Mouse (Mus musculus) heart, adult 2 months (tissue): Measurements from ENCODE around the gene Raet1e. TPM values are rescaled to one million over a fixed set of nuclear protein-coding genes. Genes with fewer than 3 reads are reported as not detected.
"Not testable (repeated sequence)": the region's sequence is repeated elsewhere in the genome, so short reads cannot be mapped to it uniquely, and the experiment has no call there.

ENCODE experiments used
- DNase-seq, 2 experiments: peaks; one replicate each; pipeline ENCODE4 v3.0.0; 2021
- H3K27ac ChIP-seq: fragments of 200-600 bp; 2 replicates; pipeline ENCODE4 v1.8.1; 2022
- H3K27me3 ChIP-seq: fragments of 200-500 bp; 2 replicates; pipeline ENCODE4 v1.6.1; 2012; ENCODE audit warnings: mild to moderate bottlenecking, low read length, inconsistent platforms, mixed read lengths; ENCODE audit not compliant: control insufficient read depth, insufficient read depth
- H3K36me3 ChIP-seq: fragments of 200-500 bp; 2 replicates; pipeline ENCODE4 v1.6.1; 2012; ENCODE audit warnings: low read length, inconsistent platforms; ENCODE audit not compliant: control insufficient read depth, insufficient read depth
- H3K4me1 ChIP-seq: fragments of 200-500 bp; 2 replicates; pipeline ENCODE4 v1.6.1; 2011; ENCODE audit warnings: low read length; ENCODE audit not compliant: control insufficient read depth, insufficient read depth
- H3K4me3 ChIP-seq: fragments of 200-600 bp; 2 replicates; pipeline ENCODE4 v1.8.1; 2022
- H3K79me2 ChIP-seq: fragments of 200-500 bp; replicated peaks from 2 replicates; pipeline ENCODE4 v1.6.1; 2012; ENCODE audit warnings: mild to moderate bottlenecking, inconsistent platforms, low read length, moderate library complexity, mixed read lengths; ENCODE audit not compliant: control insufficient read depth, insufficient read depth
- H3K9ac ChIP-seq: fragments of 200-500 bp; 2 replicates; pipeline ENCODE4 v1.6.1; 2012; ENCODE audit warnings: low read depth, mild to moderate bottlenecking, control low read depth, inconsistent platforms, low read length, mixed read lengths
- WGBS: fragments of 180-500 bp; shearing (Covaris S2); methylation state at CpG from one replicate; pipeline ENCODE4 v1.1.7; 2018; 5-methylcytosine and 5-hydroxymethylcytosine counted together
- intact Hi-C: fragments of 180-260 bp; cut with DNase I; formaldehyde crosslinking; loops from one replicate; pipeline ENCODE4 v1.15.1; 2025
- polyA plus RNA-seq: library from polyadenylated mRNA; depleted of rRNA; stranded (reverse); fragments of >200 nt; gene quantifications from 2 replicates; pipeline ENCODE4 v1.2.3, GENCODE M21; 2012
- total RNA-seq, 2 experiments: library from RNA; stranded (reverse); gene quantifications; 2 replicates each; pipeline ENCODE4 v1.2.3; 2021

Raet1e gene
- total and polyA plus RNA-seq, 3 experiments: 0.23 TPM; not detected in 2

- intact Hi-C loops, H3K4me1 ChIP-seq, H3K79me2 ChIP-seq, DNase-seq, H3K4me3 ChIP-seq, H3K27me3 ChIP-seq, H3K36me3 ChIP-seq, H3K27ac ChIP-seq, H3K9ac ChIP-seq: not testable (repeated sequence)
- whole genome bisulfite sequencing: 1% methylated on average over 11 of the region's 15 CpGs
Measured at GRCm38 (mm10) chr10:22361415-22362352, 203.3 kb downstream of the Raet1e start.

- 89% methylated on average over 2 of the region's 2 CpGs for WGBS
- H3K9ac ChIP-seq, H3K4me1 ChIP-seq, H3K36me3 ChIP-seq, H3K4me3 ChIP-seq, DNase-seq, H3K27ac ChIP-seq, intact Hi-C loops, H3K79me2 ChIP-seq, H3K27me3 ChIP-seq: not testable (repeated sequence)
Measured at GRCm38 (mm10) chr10:22362466-22362865, 204.1 kb downstream of the Raet1e start.

GRCm38 (mm10) chr10:22364915-22365314 lies 206.5 kb downstream of the Raet1e start:
- DNase-seq, H3K36me3 ChIP-seq, intact Hi-C loops, H3K79me2 ChIP-seq, H3K9ac ChIP-seq, H3K27me3 ChIP-seq, H3K4me1 ChIP-seq, H3K4me3 ChIP-seq, H3K27ac ChIP-seq: not testable (repeated sequence)
- WGBS: 85% methylated on average over 2 of the region's 2 CpGs

GRCm38 (mm10) chr10:22381226-22381625 lies 222.9 kb downstream of the Raet1e start:
- H3K36me3 ChIP-seq, H3K27me3 ChIP-seq, intact Hi-C loops, H3K27ac ChIP-seq, H3K9ac ChIP-seq, H3K4me3 ChIP-seq, H3K79me2 ChIP-seq, H3K4me1 ChIP-seq, DNase-seq: not testable (repeated sequence)
- 21% methylated on average over 9 of the region's 10 CpGs for WGBS

DNA sequence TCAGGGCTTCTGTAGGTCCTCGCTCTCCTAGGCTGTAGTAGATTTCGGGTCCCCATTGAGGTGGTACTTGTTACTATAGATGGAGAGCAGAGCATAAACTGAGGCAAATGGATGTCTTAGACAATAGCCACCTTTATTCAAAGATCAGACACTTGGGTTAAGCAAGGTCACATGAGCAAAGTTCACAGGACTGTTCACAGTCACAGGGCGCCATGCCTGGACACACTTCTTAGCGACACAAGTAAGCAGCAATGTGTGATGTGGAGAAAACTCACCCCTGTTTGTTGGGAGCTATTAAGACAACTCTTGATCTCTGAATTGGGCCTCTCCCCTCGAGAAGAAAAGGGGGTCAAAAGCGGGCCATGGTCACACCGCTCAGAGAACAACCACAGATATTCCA lies 231.8 kb downstream of the Raet1e start:
- H3K27ac ChIP-seq, H3K27me3 ChIP-seq, H3K9ac ChIP-seq, H3K36me3 ChIP-seq, H3K4me3 ChIP-seq, H3K4me1 ChIP-seq, H3K79me2 ChIP-seq, DNase-seq, intact Hi-C loops: not testable (repeated sequence)
- WGBS: 89% methylated on average over 7 of the region's 7 CpGs

DNA sequence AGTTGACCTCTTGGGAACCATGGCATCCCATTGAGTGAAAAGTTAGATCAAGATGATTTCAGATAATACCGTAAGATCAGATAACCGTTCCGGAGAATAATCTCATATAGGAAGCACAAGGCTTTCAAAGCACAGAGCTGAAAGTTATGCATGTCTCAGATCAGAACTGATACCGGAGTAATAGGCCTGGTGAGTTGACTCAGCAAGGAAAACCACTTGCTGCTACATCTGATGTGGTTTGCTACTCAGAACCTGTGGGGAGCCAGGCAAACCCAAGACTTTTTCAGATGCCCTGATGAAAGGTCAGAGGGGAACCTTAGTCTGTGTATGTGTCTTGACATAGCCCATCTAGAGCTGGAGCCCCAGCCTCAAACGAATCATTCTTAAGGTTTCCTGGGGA lies 233.2 kb downstream of the Raet1e start:
- H3K27ac ChIP-seq, H3K79me2 ChIP-seq, H3K4me3 ChIP-seq, DNase-seq, H3K27me3 ChIP-seq, H3K9ac ChIP-seq, H3K36me3 ChIP-seq, H3K4me1 ChIP-seq, intact Hi-C loops: not testable (repeated sequence)
- 85% methylated on average over 5 of the region's 5 CpGs for WGBS

- DNase-seq: not testable (repeated sequence)
Measured at GRCm38 (mm10) chr10:22393028-22393824, 234.9 kb downstream of the Raet1e start.

GRCm38 (mm10) chr10:22396680-22397079 lies 238.3 kb downstream of the Raet1e start:
- intact Hi-C loops, H3K4me1 ChIP-seq, H3K79me2 ChIP-seq, H3K4me3 ChIP-seq, DNase-seq, H3K9ac ChIP-seq, H3K27ac ChIP-seq, H3K36me3 ChIP-seq, H3K27me3 ChIP-seq: not testable (repeated sequence)
- WGBS: 15% methylated on average over 1 of the region's 1 CpGs

More at GRCm38 (mm10) chr10:22393028-22393824, 234.9 kb downstream of the Raet1e start:
- H3K36me3 ChIP-seq, H3K9ac ChIP-seq, H3K27me3 ChIP-seq, H3K79me2 ChIP-seq, H3K27ac ChIP-seq, H3K4me3 ChIP-seq, H3K4me1 ChIP-seq, intact Hi-C loops: not testable (repeated sequence)
- no CpG with 5 or more reads among the region's 2 CpGs for WGBS
